Mouse (Mus musculus) left cerebral cortex, adult 8-10 months (tissue): Measurements from ENCODE around the gene Atf6. TPM values are rescaled to one million over a fixed set of nuclear protein-coding genes. Genes with fewer than 3 reads are reported as not detected.

Experiments
- DNase-seq, 2 experiments: peaks; one replicate each; pipeline ENCODE4 v3.0.0; 2022; ENCODE audit warnings: low spot score in 2 of 2
- total RNA-seq, 4 experiments: library from RNA; stranded (reverse); gene quantifications; 2 replicates each; pipeline ENCODE4 v1.2.4; 2022

Gene Atf6
- total RNA-seq, 4 experiments from 2014 or later: 51.3 to 62.1 (median 55.1) TPM

GRCm38 (mm10) chr1:170850007-170850406 lies 17.6 kb downstream of the Atf6 start:
- DNase-seq: no peak

GRCm38 (mm10) chr1:170845448-170846307 lies 21.9 kb downstream of the Atf6 start:
- DNase-seq: no peak

- DNase-seq: no peak
These were observed 23.2 kb downstream of the Atf6 start for GRCm38 (mm10) chr1:170844380-170844779.

GRCm38 (mm10) chr1:170839685-170840084 lies 27.9 kb downstream of the Atf6 start:
- no peak for DNase-seq

- no peak for DNase-seq
These were observed 32.8 kb downstream of the Atf6 start for GRCm38 (mm10) chr1:170834756-170835155.

GRCm38 (mm10) chr1:170829781-170830180 lies 37.8 kb downstream of the Atf6 start:
- no peak for DNase-seq

GRCm38 (mm10) chr1:170829344-170829743 lies 38.2 kb downstream of the Atf6 start:
- DNase-seq: no peak

GRCm38 (mm10) chr1:170820103-170820814 lies 47.3 kb downstream of the Atf6 start:
- DNase-seq: no peak

- DNase-seq: no peak
These were observed 52.1 kb downstream of the Atf6 start for GRCm38 (mm10) chr1:170815287-170816004.

GRCm38 (mm10) chr1:170812822-170813221 lies 54.7 kb downstream of the Atf6 start:
- no peak for DNase-seq

- DNase-seq: no peak
These were observed 59.8 kb downstream of the Atf6 start for GRCm38 (mm10) chr1:170807600-170808270.

- DNase-seq: no peak
These were observed 62.9 kb downstream of the Atf6 start for GRCm38 (mm10) chr1:170804721-170805120.

- DNase-seq: no peak
These were observed 64.9 kb downstream of the Atf6 start for GRCm38 (mm10) chr1:170802669-170803068.

GRCm38 (mm10) chr1:170800694-170801093 lies 66.9 kb downstream of the Atf6 start:
- DNase-seq: no peak

GRCm38 (mm10) chr1:170795741-170796347 lies 71.7 kb downstream of the Atf6 start:
- no peak for DNase-seq

- no peak for DNase-seq
These were observed 76.0 kb downstream of the Atf6 start for GRCm38 (mm10) chr1:170791542-170791941.

GRCm38 (mm10) chr1:170791001-170791400 lies 76.6 kb downstream of the Atf6 start:
- no peak for DNase-seq

- no peak for DNase-seq
These were observed 79.9 kb downstream of the Atf6 start for GRCm38 (mm10) chr1:170787643-170788042.

- no peak for DNase-seq
These were observed 80.8 kb downstream of the Atf6 start for GRCm38 (mm10) chr1:170786570-170787341.

GRCm38 (mm10) chr1:170777688-170778087 lies 89.9 kb downstream of the Atf6 start:
- no peak for DNase-seq
